Mouse (Mus musculus) intestine, embryonic 16.5 days (tissue): ENCODE data around the gene Kctd3. TPM values are rescaled to one million over a fixed set of nuclear protein-coding genes. Genes with fewer than 3 reads are reported as not detected.
"Not testable (repeated sequence)": the region's sequence is repeated elsewhere in the genome, so short reads cannot be mapped to it uniquely, and the experiment has no call there.

ENCODE experiments used
- ATAC-seq: fragments of 200-750 bp; cut with Nextera tagmentation; 2 replicates; pipeline ENCODE4 v1.8.0; 2017; ENCODE audit warnings: moderate TSS enrichment, moderate library complexity
- H3K27ac ChIP-seq: fragments of 300-500 bp; sonication (generic); 2 replicates; pipeline ENCODE4 v1.5.1; 2014; ENCODE audit warnings: mild to moderate bottlenecking, low read length
- H3K27me3 ChIP-seq: fragments of 300-500 bp; sonication (generic); replicated peaks from 2 replicates; pipeline ENCODE4 v1.6.1; 2014; ENCODE audit warnings: low read length, control low read depth, mixed read lengths; ENCODE audit not compliant: control insufficient read depth, insufficient read depth
- H3K36me3 ChIP-seq: fragments of 300-500 bp; sonication (generic); 2 replicates; pipeline ENCODE4 v1.6.1; 2014; ENCODE audit warnings: low read length, control low read depth; ENCODE audit not compliant: control insufficient read depth, insufficient read depth
- H3K4me1 ChIP-seq: fragments of 300-500 bp; sonication (generic); 2 replicates; pipeline ENCODE4 v1.6.1; 2014; ENCODE audit warnings: low read length, control low read depth, mixed read lengths; ENCODE audit not compliant: control insufficient read depth, insufficient read depth
- H3K4me2 ChIP-seq: fragments of 300-500 bp; sonication (generic); 2 replicates; pipeline ENCODE4 v1.6.1; 2014; ENCODE audit warnings: low read depth, low read length, control low read depth
- H3K4me3 ChIP-seq: fragments of 300-500 bp; sonication (generic); 2 replicates; pipeline ENCODE4 v1.5.1; 2014; ENCODE audit warnings: mild to moderate bottlenecking, low read length
- H3K9ac ChIP-seq: fragments of 300-500 bp; sonication (generic); 2 replicates; pipeline ENCODE4 v1.6.1; 2014; ENCODE audit warnings: low read depth, low read length
- H3K9me3 ChIP-seq: fragments of 300-500 bp; sonication (generic); 2 replicates; pipeline ENCODE4 v1.6.1; 2016; ENCODE audit warnings: low read length, control low read depth; ENCODE audit not compliant: control insufficient read depth
- WGBS: fragments of 180-500 bp; shearing (Covaris S2); extraction: QIAGEN DNeasy Blood & Tissue Kit; methylation state at CpG from one replicate; pipeline ENCODE4 v1.1.7; 2014; 5-methylcytosine and 5-hydroxymethylcytosine counted together
- polyA plus RNA-seq: library from polyadenylated mRNA; unstranded; fragments of >200 nt; fragmentation: Nextera tagmentation; extraction: Ambion mirVana; gene quantifications from 2 replicates; pipeline ENCODE4 v1.2.1, GENCODE M21; 2015

Gene Kctd3
- polyA plus RNA-seq, 1 experiment from 2014 or later, result 17.9 TPM

DNA sequence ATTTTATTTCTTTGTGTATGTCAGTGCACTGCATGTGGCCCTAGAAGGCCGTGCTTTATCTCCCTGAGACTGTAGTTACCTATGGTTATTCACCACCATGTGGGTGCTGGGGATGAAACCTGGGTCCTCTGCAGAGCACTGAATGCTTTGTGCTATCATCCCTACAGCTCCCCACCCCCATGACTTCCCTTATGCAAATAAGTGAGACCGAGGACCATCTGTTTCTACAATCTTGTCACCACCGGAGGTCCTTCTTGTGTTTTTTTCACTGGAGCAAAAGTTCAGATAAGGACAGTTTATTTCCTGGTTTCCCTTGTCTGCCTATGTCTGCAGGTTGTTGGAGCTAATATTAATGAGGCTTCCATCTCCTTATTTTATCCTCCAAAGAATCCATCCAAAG lies 39.2 kb upstream of the Kctd3 start:
- Histone ChIP-seq H3K4me2 (no peak overlapping the region), H3K4me1 (no peaks in the 10 kb centered on the region), H3K27me3 (no peaks in the 10 kb centered on the region), H3K27ac (no peak overlapping the region), H3K9ac (no peak overlapping the region), H3K36me3 (no peaks in the 10 kb centered on the region), H3K9me3 (no peaks in the 10 kb centered on the region), H3K4me3 (no peak overlapping the region)
- WGBS, result 63% methylated on average over 3 of the region's 3 CpGs
- no peak for ATAC-seq

DNA sequence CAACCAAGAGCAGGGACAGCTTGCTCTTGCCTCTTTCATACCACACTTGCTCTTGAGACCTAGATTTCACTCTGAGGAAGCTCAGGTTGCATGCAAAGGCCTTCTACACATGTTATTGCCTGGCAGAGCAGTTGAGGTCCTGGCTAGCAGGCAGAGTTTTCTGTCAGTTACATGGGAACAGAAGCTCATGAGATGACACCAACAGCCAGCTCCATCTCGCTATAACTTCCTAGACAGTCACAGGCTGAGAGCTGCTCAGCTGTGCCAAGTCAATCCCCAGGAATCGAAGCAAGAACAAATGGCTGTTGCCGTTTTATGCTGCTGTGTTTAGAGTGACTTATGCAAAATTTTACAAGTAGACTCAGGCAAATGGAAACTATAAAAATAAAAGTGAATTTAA lies 38.7 kb upstream of the Kctd3 start:
- Histone ChIP-seq H3K9ac (no peak overlapping the region), H3K4me3 (no peak overlapping the region), H3K4me1 (no peaks in the 10 kb centered on the region), H3K27me3 (no peaks in the 10 kb centered on the region), H3K4me2 (no peak overlapping the region), H3K9me3 (no peaks in the 10 kb centered on the region), H3K36me3 (no peaks in the 10 kb centered on the region), H3K27ac (no peak overlapping the region)
- 89% methylated on average over 3 of the region's 3 CpGs for WGBS
- ATAC-seq, result no peak

DNA sequence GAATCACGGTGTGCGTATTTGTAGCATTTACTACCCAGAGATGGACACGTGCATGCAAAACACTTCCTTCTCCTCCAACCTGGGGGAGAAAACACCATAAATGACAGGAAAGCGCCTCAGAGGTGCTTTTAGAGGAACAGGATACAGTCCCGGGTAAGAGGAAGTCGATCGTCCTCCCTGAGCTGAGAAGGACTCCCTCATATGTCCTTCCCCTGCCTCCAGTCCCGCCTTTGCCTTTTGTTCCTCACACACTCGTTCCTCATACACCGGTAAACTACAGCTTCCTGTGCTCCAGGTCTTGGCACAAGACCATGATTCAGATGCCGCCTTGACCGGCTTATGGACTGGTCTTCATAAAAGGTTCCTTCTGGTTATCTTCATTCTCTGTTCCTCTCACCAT lies 33.6 kb upstream of the Kctd3 start:
- H3K36me3 ChIP-seq, result no peaks in the 10 kb centered on the region
- H3K4me1 ChIP-seq, result no peaks in the 10 kb centered on the region
- H3K4me2 ChIP-seq, result no peak overlapping the region
- H3K27me3 ChIP-seq, result no peaks in the 10 kb centered on the region
- ATAC-seq, result no peak
- no peaks in the 10 kb centered on the region; the same call in 1 of the 2 replicates for H3K9me3 ChIP-seq
- H3K27ac ChIP-seq, result no peak overlapping the region
- H3K9ac ChIP-seq, result no peak overlapping the region
- 67% methylated on average over 12 of the region's 12 CpGs for WGBS
- no peak overlapping the region for H3K4me3 ChIP-seq

DNA sequence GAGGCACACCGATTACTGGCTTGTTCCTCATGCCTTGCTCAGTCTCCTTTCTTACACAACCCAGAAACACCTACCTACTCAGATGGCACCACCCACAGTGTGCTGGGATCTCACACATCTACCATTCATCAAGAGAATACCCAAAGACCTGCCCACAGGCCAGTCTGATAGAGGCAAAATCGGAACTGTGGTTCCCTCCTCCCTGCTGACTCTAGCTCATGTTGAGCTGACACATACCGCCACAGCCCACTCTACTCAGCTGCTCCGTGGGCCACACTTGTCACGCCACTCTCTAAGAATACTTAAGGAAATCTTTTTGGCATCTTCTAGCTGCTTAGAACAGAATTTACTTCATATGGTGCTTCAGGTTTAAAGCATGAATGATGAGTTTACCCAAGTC lies 31.7 kb upstream of the Kctd3 start:
- 90% methylated on average over 5 of the region's 5 CpGs for WGBS

DNA sequence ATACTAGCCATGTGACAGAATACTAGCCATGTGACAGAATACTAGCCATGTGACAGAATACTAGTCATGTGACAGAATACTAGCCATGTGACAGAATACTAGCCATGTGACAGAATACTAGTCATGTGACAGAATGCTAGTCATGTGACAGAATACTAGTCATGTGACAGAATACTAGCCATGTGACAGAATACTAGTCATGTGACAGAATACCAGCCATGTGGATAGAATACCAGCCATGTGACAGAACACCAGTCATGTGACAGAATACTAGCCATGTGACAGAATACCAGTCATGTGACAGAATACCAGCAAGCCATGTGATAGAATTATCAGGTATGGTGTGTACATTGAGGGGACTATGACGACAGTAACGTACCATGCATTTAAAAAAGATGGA lies 25.2 kb upstream of the Kctd3 start:
- not testable (repeated sequence) for H3K27me3 ChIP-seq, H3K4me2 ChIP-seq, H3K9me3 ChIP-seq, H3K27ac ChIP-seq, H3K9ac ChIP-seq, H3K36me3 ChIP-seq, ATAC-seq, H3K4me3 ChIP-seq, H3K4me1 ChIP-seq
- 94% methylated on average over 2 of the region's 2 CpGs for WGBS

More for the DNA sequence above, 31.7 kb upstream of the Kctd3 start:
- Histone ChIP-seq H3K36me3 (no peaks in the 10 kb centered on the region), H3K9me3 (no peaks in the 10 kb centered on the region; the same call in 1 of the 2 replicates), H3K27me3 (no peaks in the 10 kb centered on the region), H3K4me1 (no peaks in the 10 kb centered on the region), H3K9ac (no peak overlapping the region), H3K4me3 (no peak overlapping the region), H3K27ac (no peak overlapping the region), H3K4me2 (no peak overlapping the region)
- no peak for ATAC-seq

DNA sequence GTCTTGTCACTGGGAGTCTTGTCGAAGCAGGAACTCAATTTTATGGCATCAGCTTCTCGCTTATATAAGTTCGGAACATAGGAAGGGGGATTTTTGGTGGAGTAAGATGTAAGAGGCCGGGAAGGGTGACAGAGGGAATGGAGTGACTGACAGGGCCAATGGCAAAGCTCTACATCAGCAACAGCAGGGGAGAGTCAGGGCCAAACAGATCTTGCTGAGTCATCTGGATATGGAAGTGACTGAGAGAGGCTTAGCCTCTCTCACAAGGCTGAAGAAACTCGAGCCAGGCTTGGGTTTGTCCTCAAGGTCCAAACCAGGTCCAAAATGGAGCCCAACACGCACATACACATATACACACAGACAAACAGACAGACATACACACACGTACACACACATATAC lies 23.3 kb upstream of the Kctd3 start:
- no peaks in the 10 kb centered on the region for H3K4me1 ChIP-seq
- no peaks in the 10 kb centered on the region for H3K9me3 ChIP-seq
- no peaks in the 10 kb centered on the region for H3K36me3 ChIP-seq
- no peaks in the 10 kb centered on the region for H3K27me3 ChIP-seq
- no peak overlapping the region for H3K27ac ChIP-seq
- H3K4me2 ChIP-seq, result no peak overlapping the region
- H3K4me3 ChIP-seq, result no peak overlapping the region
- 77% methylated on average over 7 of the region's 7 CpGs for WGBS
- ATAC-seq, result no peak
- no peak overlapping the region for H3K9ac ChIP-seq

DNA sequence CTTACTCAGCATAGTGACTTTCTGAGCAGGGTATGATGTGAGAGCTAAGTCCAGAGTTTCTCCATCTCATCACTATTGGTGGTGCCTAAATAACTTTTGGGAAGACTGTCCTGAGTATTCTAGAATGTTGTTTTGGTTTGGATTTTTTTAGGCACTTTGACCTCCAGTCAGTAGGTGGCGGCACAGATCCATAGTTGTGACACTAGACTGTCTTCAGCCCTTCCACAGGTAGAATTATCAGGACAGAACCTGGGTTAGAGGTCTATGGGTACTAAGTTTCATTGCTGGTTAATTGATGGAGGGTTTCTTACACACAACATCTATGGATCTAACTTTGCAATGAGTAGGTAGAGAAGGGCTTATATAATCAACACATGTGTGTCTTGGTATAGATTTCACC lies 20.6 kb upstream of the Kctd3 start:
- no peak overlapping the region for H3K9ac ChIP-seq
- no peaks in the 10 kb centered on the region for H3K36me3 ChIP-seq
- no peaks in the 10 kb centered on the region for H3K9me3 ChIP-seq
- no peak overlapping the region for H3K4me2 ChIP-seq
- no peak for ATAC-seq
- WGBS, result 60% methylated on average over 1 of the region's 1 CpGs
- no peaks in the 10 kb centered on the region for H3K27me3 ChIP-seq
- H3K27ac ChIP-seq, result no peak overlapping the region
- H3K4me3 ChIP-seq, result no peak overlapping the region
- H3K4me1 ChIP-seq, result no peaks in the 10 kb centered on the region

DNA sequence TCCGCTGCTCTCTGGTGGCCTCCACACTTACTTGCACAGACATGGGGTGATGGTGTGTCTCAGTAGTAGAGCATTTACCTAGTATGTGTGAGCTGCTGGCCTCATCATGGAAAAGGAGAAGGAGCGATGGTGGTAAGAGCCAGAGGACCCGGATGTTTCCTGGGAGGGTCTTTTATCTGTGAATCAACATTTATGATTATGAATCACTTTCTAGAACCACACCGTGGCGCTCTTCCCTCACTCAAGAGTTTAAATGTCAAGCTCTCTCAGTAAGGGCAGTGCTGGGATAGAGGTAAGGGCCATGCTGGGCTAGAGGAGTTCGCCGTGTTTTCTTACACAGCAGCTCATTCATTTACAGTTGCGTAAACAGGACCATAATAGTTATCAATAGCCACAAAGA lies 19.2 kb upstream of the Kctd3 start:
- Histone ChIP-seq H3K27me3 (no peaks in the 10 kb centered on the region), H3K4me1 (no peaks in the 10 kb centered on the region), H3K36me3 (no peaks in the 10 kb centered on the region), H3K9ac (no peak overlapping the region), H3K4me3 (no peak overlapping the region), H3K9me3 (no peaks in the 10 kb centered on the region), H3K27ac (no peak overlapping the region), H3K4me2 (no peak overlapping the region)
- no peak for ATAC-seq
- WGBS, result 45% methylated on average over 8 of the region's 8 CpGs

DNA sequence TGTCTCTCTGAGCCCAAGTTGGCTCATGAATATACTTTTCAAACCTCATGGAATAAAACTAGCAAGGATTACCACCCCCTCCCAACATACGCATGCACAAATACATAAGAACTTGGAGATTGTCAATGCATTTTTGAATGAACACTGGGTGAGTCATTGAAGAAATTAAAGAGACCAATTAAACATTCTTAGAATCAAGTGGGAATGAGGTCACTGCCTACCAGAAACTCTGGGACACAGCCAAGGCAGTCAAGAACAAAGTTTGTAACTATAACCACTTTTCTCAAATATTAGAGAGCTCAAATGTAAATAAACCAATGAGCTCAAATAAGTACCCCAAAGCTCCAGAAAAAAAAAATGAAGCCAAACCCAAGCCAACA lies 16.1 kb upstream of the Kctd3 start:
- H3K9ac ChIP-seq, result no peak overlapping the region
- H3K27ac ChIP-seq, result no peak overlapping the region
- ATAC-seq, result no peak
- H3K4me1 ChIP-seq, result no peaks in the 10 kb centered on the region
- H3K36me3 ChIP-seq, result no peaks in the 10 kb centered on the region
- H3K27me3 ChIP-seq, result no peaks in the 10 kb centered on the region
- no peak overlapping the region for H3K4me3 ChIP-seq
- WGBS, result 77% methylated on average over 1 of the region's 1 CpGs
- no peak overlapping the region for H3K4me2 ChIP-seq
- H3K9me3 ChIP-seq, result no peaks in the 10 kb centered on the region

DNA sequence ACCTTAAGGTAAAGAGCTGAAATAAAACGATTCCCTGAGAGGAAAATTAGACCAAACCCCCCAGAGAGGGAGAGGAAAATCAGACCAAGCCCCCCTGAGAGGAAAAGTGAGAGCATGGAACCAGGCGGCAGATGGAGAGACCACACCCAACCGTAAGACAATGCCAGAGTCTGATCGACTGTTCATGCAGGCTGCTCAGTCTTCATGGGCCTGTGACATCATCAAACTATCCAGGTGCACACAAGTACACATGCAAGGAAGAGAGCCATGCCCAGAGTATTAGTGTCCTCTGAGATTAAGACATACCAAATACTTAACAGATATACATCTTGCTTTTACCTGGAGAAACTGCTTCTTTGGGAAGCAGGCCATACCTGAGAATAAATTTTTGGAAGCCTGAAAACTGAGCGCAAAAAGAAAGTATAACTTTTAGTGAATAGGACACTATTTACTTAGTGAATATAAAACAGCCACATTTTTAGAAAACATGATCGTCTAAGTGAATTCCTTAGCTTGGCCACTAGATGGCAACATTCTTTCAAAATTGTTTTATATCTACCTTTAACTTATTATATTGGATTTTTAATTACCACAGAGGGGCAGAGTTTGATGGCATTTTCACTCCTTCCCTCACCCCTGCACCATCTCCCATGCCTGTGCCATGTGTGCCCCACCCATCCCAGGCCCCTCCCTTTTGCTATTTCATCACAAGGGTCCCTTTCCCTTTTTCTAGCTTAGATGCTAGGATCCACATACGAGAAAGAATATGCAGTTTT lies 15.5 kb upstream of the Kctd3 start:
- Histone ChIP-seq H3K27me3 (no peaks in the 10 kb centered on the region), H3K4me3 (no peak overlapping the region), H3K4me1 (no peaks in the 10 kb centered on the region), H3K36me3 (no peaks in the 10 kb centered on the region), H3K4me2 (no peak overlapping the region), H3K27ac (no peak overlapping the region), H3K9me3 (no peaks in the 10 kb centered on the region), H3K9ac (no peak overlapping the region)
- no peak for ATAC-seq
- WGBS, result 48% methylated on average over 7 of the region's 7 CpGs
